Mouse (Mus musculus): ENCODE results near the gene Mbtd1. TPM values are rescaled to one million over a fixed set of nuclear protein-coding genes. Genes with fewer than 3 reads are reported as not detected.

The Mbtd1 gene
- polyA plus RNA-seq, 1 experiment, result 41.5 TPM

DNA sequence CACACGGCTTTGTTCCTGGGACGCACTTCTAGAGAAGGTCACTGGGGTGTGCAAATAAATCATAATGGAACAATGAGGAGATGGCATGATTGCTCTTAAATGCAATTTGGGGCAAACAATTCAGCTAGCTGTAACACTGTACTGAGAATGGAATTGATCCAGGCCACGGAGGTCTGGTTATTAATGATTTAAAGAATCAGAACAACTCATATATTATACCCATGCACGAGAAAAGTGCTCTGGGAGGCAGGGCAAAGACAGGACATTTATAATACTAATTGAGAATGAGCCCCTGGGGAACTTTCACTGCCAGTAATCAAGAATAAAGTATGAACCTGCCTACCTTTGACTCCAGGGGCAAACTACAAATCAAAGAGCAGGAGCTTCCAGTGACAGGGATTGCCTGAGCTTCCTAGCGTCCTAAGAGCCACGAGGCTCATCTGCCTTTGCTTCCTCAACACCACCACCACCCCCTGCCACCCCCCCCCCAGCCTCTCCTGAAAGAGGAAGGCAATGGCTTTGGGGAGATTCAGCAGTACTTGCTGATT, 93.9 kb downstream of the Mbtd1 start:
- TF ChIP-seq POLR2A (IDR thresholded peaks at IDR 0.05; ENCODE audit: low read depth, low read length) (no peak), CTCF (IDR thresholded peaks at IDR 0.05; ENCODE audit: borderline replicate concordance, insufficient read depth, low read length) (no peak)
- Histone ChIP-seq H3K4me1 (ENCODE audit: control insufficient read depth, insufficient read depth, low read length) (no peaks in the 10 kb centered on the region), H3K4me3 (ENCODE audit: insufficient read depth, low read length) (no peak overlapping the region), H3K27ac (ENCODE audit: insufficient read depth, low read length) (no peak overlapping the region)

DNA sequence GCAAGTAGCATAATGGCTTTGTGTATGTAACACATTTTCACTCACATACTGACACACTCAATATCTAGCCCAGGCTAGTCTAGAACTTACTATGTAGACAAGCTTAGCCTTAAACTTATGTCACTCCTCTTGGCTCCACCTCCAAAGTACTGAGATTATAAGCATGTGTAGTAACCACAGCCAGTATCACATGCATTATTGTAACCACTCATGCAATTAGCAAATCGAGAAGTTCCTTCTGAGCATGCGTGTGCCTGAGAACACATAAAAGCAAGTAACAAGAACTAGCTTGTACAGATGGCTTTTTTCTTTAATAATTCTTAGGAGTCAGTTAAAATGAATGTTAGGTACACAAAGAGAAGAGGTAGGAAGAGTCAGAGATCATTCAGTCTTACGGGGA, 99.0 kb downstream of the Mbtd1 start:
- no peak overlapping the region for H3K4me3 ChIP-seq (ENCODE audit: insufficient read depth, low read length)
- H3K4me1 ChIP-seq (ENCODE audit: control insufficient read depth, insufficient read depth, low read length), result peaks cover 9% of the 10 kb centered on the region
- H3K27ac ChIP-seq (ENCODE audit: insufficient read depth, low read length), result no peak overlapping the region
- no peak for TF ChIP-seq POLR2A (IDR thresholded peaks at IDR 0.05; ENCODE audit: low read depth, low read length)
- TF ChIP-seq CTCF (IDR thresholded peaks at IDR 0.05; ENCODE audit: borderline replicate concordance, insufficient read depth, low read length), result no peak

DNA sequence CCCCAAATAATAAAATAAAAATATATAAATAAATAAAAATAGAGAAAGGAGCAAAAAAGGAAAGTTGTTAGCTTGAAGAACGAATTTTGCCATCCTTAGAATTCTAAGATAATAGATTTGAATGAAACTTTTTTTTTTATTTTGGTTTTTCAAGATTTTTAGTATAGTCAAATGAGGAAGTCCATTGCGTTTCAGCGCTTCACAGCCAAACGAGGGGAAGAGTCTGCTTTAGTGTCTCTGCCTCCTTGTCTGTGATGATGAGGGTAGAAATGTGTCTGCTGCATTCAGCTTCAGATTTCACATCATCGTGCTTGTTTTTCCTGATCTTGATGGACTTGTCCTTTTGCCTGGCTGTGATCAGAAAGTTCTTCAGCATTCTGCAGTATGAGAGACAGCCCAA, 99.6 kb downstream of the Mbtd1 start:
- Histone ChIP-seq H3K4me3 (ENCODE audit: insufficient read depth, low read length) (no peak overlapping the region), H3K27ac (ENCODE audit: insufficient read depth, low read length) (no peak overlapping the region), H3K4me1 (ENCODE audit: control insufficient read depth, insufficient read depth, low read length) (peaks cover 9% of the 10 kb centered on the region)
- TF ChIP-seq CTCF (IDR thresholded peaks at IDR 0.05; ENCODE audit: borderline replicate concordance, insufficient read depth, low read length) (no peak), POLR2A (IDR thresholded peaks at IDR 0.05; ENCODE audit: low read depth, low read length) (no peak)

DNA sequence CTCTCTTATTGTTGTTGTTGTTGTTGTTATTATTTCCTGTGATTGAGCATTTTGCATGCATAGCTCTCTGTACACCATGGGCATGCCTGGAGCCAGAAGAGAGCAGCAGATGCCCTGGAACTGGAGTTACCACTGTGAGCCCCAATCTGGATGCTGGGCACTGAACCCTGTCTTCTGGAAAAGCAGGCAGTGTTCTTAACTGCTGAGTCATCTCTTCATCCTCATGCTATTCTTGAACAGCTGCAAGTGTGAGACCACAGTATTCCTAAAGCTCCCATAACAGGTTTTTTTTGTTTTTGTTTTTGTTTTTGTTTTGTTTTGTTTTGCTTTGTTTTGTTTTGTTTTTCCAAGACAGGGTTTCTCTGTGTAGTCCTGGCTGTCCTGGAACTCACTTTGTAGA, 100.6 kb downstream of the Mbtd1 start:
- TF ChIP-seq POLR2A (IDR thresholded peaks at IDR 0.05; ENCODE audit: low read depth, low read length) (no peak), CTCF (IDR thresholded peaks at IDR 0.05; ENCODE audit: borderline replicate concordance, insufficient read depth, low read length) (no peak)

DNA sequence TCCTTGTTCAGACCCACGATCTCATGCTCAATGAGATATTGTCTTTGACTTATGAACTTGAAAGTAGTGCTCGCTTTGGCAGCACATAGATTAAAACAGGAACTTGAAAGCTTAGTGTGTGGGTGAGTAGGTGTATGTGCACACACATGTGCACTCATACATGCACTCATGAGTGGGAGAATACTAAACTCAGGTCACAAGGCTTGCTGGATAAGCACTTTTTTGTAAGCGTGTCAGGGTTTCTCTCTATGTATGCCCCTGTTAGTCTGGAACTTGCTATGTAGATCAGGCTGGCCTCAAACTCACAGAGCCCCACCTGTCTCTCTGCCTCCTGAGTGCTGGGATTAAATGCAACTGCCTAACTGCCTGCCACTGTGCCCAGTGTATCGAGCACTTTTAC, 101.4 kb downstream of the Mbtd1 start:
- no peak for TF ChIP-seq POLR2A (IDR thresholded peaks at IDR 0.05; ENCODE audit: low read depth, low read length)
- TF ChIP-seq CTCF (IDR thresholded peaks at IDR 0.05; ENCODE audit: borderline replicate concordance, insufficient read depth, low read length), result no peak
- Histone ChIP-seq H3K4me1 (ENCODE audit: control insufficient read depth, insufficient read depth, low read length) (peaks cover 9% of the 10 kb centered on the region), H3K27ac (ENCODE audit: insufficient read depth, low read length) (no peak overlapping the region), H3K4me3 (ENCODE audit: insufficient read depth, low read length) (no peak overlapping the region)

More for the DNA sequence above, 100.6 kb downstream of the Mbtd1 start:
- Histone ChIP-seq H3K27ac (ENCODE audit: insufficient read depth, low read length) (no peak overlapping the region), H3K4me3 (ENCODE audit: insufficient read depth, low read length) (no peak overlapping the region), H3K4me1 (ENCODE audit: control insufficient read depth, insufficient read depth, low read length) (peaks cover 9% of the 10 kb centered on the region)

DNA sequence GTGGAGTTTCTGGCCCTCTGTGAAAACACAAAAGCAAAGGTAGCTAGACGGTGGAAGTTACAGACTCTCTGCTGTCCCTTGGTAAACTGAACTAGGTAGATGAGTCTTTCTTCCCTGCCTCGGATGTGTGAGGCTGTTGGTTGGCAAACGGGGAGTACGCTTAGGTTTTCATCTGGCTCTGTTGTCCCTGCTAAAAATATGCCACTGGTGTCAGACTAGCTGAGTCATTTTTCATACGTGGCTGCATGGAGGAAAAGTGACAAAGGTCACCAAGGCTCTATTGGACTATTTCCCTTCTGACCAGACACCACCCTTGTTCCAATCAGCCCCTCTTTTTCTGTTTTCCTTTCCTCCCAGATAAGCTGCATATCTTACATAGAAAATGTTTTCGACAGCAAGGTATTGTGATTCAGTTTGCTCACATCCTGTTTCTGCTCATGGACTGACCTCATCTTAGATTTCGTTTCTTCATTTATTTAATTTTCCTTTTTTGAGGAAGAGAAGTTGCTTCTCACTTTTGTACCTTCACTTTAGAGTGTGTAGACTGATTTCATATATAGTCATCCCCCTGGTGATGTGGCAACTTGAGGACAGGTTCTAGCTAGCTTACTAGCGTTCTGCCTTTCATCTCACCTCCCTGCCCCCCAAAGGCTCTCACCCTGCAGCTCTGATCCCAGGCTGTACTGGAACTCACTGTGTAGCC, 102.1 kb downstream of the Mbtd1 start:
- no peak overlapping the region for H3K4me3 ChIP-seq (ENCODE audit: insufficient read depth, low read length)
- peak overlapping the region; percentile 90 for H3K27ac ChIP-seq (ENCODE audit: insufficient read depth, low read length)
- H3K4me1 ChIP-seq (ENCODE audit: control insufficient read depth, insufficient read depth, low read length), result peaks cover 9% of the 10 kb centered on the region
- no peak for TF ChIP-seq POLR2A (IDR thresholded peaks at IDR 0.05; ENCODE audit: low read depth, low read length)

DNA sequence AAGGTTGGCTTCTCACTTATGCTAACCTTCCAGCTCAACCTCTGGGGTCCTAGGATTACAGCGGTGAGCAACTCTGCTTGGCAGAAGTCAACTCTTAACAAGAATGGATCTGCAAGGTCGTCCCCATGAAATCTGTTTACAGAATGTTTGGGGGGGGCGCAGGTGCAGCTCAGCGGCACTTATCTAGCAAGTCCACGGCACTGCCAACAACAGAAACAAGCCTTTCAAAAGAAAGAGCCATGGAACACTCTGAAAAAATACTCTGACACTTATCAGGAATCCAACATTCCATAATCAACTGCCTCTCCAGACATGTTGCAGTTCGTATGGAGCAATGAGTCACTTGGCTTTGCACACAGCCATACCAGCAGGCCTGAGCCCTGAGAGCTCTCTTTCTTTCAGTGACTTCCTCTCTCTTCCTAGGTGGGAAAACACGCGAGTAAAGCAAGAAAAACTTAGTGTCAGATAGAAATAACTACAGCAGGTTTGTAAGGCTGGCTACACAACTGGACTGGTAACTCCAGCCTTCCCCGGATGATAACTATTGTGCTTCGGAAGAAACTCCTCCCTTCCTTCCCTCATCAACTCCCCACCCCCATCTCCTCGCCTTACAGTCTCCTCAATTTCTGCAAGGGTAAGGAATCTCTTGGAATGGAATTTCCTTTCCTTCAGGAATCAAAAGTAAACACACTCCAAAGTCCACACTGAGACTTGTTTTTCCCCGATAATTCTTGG, 102.8 kb downstream of the Mbtd1 start:
- Histone ChIP-seq H3K4me3 (ENCODE audit: insufficient read depth, low read length) (no peak overlapping the region), H3K4me1 (ENCODE audit: control insufficient read depth, insufficient read depth, low read length) (peaks cover 9% of the 10 kb centered on the region), H3K27ac (ENCODE audit: insufficient read depth, low read length) (peak overlapping the region; percentile 90)
- TF ChIP-seq POLR2A (IDR thresholded peaks at IDR 0.05; ENCODE audit: low read depth, low read length) (0 out of 2 replicates have a peak, but pooled peaks have one; percentile 34), CTCF (IDR thresholded peaks at IDR 0.05; ENCODE audit: borderline replicate concordance, insufficient read depth, low read length) (no peak)

DNA sequence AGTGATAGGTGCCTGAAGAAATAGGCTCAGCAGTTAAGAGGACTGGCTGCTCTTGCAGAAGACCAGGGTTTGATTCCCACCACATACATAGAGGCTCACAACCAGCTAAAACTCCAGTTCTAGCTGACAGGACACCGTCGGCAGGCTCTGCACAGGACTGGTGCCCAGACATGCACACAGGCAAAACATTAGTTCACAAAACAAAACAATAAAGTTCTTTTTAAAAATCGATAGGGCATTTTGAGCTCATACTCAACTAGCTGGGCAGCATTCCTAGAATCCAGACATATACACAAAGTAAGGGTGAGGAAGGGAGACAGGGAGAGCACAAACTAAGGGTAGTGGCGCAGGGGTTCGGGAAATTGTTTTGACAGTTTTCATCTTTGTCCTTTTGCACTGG, 108.9 kb downstream of the Mbtd1 start:
- Histone ChIP-seq H3K4me3 (ENCODE audit: insufficient read depth, low read length) (0 out of 2 replicates have a peak overlapping the region, but pooled peaks have one; percentile 1), H3K27ac (ENCODE audit: insufficient read depth, low read length) (peak overlapping the region; percentile 92), H3K4me1 (ENCODE audit: control insufficient read depth, insufficient read depth, low read length) (peaks cover 9% of the 10 kb centered on the region)
- TF ChIP-seq POLR2A (IDR thresholded peaks at IDR 0.05; ENCODE audit: low read depth, low read length) (no peak), CTCF (IDR thresholded peaks at IDR 0.05; ENCODE audit: borderline replicate concordance, insufficient read depth, low read length) (no peak)

DNA sequence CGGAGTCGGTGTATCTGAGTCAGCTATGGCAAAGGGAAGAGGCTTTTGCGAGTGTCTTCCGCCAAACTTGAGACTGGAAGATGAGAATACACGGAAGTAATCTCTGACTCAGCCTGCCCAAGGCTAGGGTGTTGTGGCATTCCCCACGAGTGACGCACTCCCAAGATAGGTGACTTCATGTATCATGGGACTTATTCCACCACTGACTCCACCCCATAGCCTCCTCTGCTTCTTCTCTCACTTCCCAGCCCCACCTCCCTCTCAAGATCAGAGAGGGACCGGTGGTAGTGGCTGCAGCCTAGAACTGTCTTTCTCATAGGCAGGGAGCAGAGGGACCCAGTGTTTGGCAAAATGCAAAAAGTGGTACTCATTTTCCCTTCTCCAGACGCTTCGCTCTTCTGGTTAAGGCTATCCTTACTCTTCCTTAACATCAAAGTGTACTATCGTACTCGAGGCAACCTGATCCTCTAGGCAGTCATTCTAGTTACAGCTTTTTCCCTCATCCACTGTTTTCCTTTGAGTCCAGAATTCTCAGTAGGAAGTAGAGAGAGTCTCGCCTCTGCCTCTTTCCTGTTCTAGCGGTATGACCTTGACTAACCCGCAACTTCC, 109.6 kb downstream of the Mbtd1 start:
- Histone ChIP-seq H3K4me3 (ENCODE audit: insufficient read depth, low read length) (peak overlapping the region; percentile 70), H3K27ac (ENCODE audit: insufficient read depth, low read length) (peak overlapping the region; percentile 99), H3K4me1 (ENCODE audit: control insufficient read depth, insufficient read depth, low read length) (peaks cover 9% of the 10 kb centered on the region)
- TF ChIP-seq POLR2A (IDR thresholded peaks at IDR 0.05; ENCODE audit: low read depth, low read length) (peak; percentile 84), CTCF (IDR thresholded peaks at IDR 0.05; ENCODE audit: borderline replicate concordance, insufficient read depth, low read length) (no peak)
